Mouse (Mus musculus) heart, embryonic 10.5 days (tissue): Measurements from ENCODE around the gene Gm21885. TPM values are rescaled to one million over a fixed set of nuclear protein-coding genes. Genes with fewer than 3 reads are reported as not detected.
A peak's percentile ranks its signal among the peaks of the same experiment; 100 is the strongest.

ENCODE experiments used
- DNase-seq: peaks from one replicate; pipeline ENCODE4 v3.0.0-alpha.2; 2017; ENCODE audit warnings: low spot score
- H3K27ac ChIP-seq: fragments of 300-500 bp; sonication (generic); 2 replicates; pipeline ENCODE4 v1.5.1; 2016; ENCODE audit warnings: mild to moderate bottlenecking
- H3K27me3 ChIP-seq: fragments of 300-500 bp; sonication (generic); 2 replicates; pipeline ENCODE4 v1.6.1; 2016; ENCODE audit warnings: mild to moderate bottlenecking; ENCODE audit not compliant: poor library complexity, insufficient read depth, severe bottlenecking
- H3K36me3 ChIP-seq: fragments of 300-500 bp; sonication (generic); 2 replicates; pipeline ENCODE4 v1.6.1; 2016; ENCODE audit warnings: mild to moderate bottlenecking, moderate library complexity
- H3K4me1 ChIP-seq: fragments of 300-500 bp; sonication (generic); 2 replicates; pipeline ENCODE4 v1.6.1; 2016; ENCODE audit warnings: mild to moderate bottlenecking
- H3K4me3 ChIP-seq: fragments of 300-500 bp; sonication (generic); 2 replicates; pipeline ENCODE4 v1.5.1; 2016; ENCODE audit warnings: mild to moderate bottlenecking, moderate library complexity
- H3K9me3 ChIP-seq: fragments of 300-500 bp; sonication (generic); 2 replicates; pipeline ENCODE4 v1.6.1; 2016; ENCODE audit warnings: mild to moderate bottlenecking, moderate library complexity
- WGBS: fragments of 180-500 bp; shearing (Covaris S2); methylation state at CpG from one replicate; pipeline ENCODE4 v1.1.7; 2016; 5-methylcytosine and 5-hydroxymethylcytosine counted together
- polyA plus RNA-seq: library from polyadenylated mRNA; unstranded; fragments of >200 nt; fragmentation: Nextera tagmentation; extraction: Ambion mirVana; gene quantifications from 2 replicates; pipeline ENCODE4 v1.2.1, GENCODE M21; 2016

Gm21885 gene
- polyA plus RNA-seq, 1 experiment from 2014 or later, result 0.18 TPM

- 0 out of 2 replicates have a peak, but pooled peaks cover 2% of the 10 kb centered on the region for H3K36me3 ChIP-seq
- peak overlapping the region; percentile 89 for H3K4me3 ChIP-seq
- no peaks in the 10 kb centered on the region for H3K9me3 ChIP-seq
- peaks cover 37% of the 10 kb centered on the region for H3K4me1 ChIP-seq
- peak overlapping the region; percentile 99 for H3K27ac ChIP-seq
- H3K27me3 ChIP-seq, result no peaks in the 10 kb centered on the region
- WGBS, result 5% methylated on average over 10 of the region's 10 CpGs
- no peak for DNase-seq
These were observed 47.0 kb downstream of the Gm21885 start for GRCm38 (mm10) chr11:94328644-94329025.

GRCm38 (mm10) chr11:94329270-94329891 is 47.7 kb downstream of the Gm21885 start:
- H3K27ac ChIP-seq, result no peak overlapping the region
- H3K9me3 ChIP-seq, result no peaks in the 10 kb centered on the region
- DNase-seq, result no peak
- H3K27me3 ChIP-seq, result no peaks in the 10 kb centered on the region
- H3K4me3 ChIP-seq, result 0 out of 2 replicates have a peak overlapping the region, but pooled peaks have one; percentile 89
- peaks cover 37% of the 10 kb centered on the region for H3K4me1 ChIP-seq
- peaks cover 4% of the 10 kb centered on the region for H3K36me3 ChIP-seq
- WGBS, result 54% methylated on average over 4 of the region's 4 CpGs

- Histone ChIP-seq H3K27me3 (no peaks in the 10 kb centered on the region), H3K27ac (no peak overlapping the region), H3K4me3 (no peak overlapping the region), H3K4me1 (peaks cover 34% of the 10 kb centered on the region), H3K9me3 (no peaks in the 10 kb centered on the region), H3K36me3 (peaks cover 12% of the 10 kb centered on the region)
- 91% methylated on average over 3 of the region's 3 CpGs for WGBS
- no peak for DNase-seq
These were observed 48.5 kb downstream of the Gm21885 start for GRCm38 (mm10) chr11:94330211-94330610.

- peaks cover 27% of the 10 kb centered on the region for H3K36me3 ChIP-seq
- no peak overlapping the region for H3K4me3 ChIP-seq
- H3K9me3 ChIP-seq, result no peaks in the 10 kb centered on the region
- no peak overlapping the region for H3K27ac ChIP-seq
- no peaks in the 10 kb centered on the region for H3K27me3 ChIP-seq
- H3K4me1 ChIP-seq, result peaks cover 27% of the 10 kb centered on the region; the same call in 1 of the 2 replicates
- WGBS, result 90% methylated on average over 6 of the region's 6 CpGs
- no peak for DNase-seq
These were observed 51.1 kb downstream of the Gm21885 start for GRCm38 (mm10) chr11:94332726-94333125.

GRCm38 (mm10) chr11:94334386-94334968 is 52.8 kb downstream of the Gm21885 start:
- Histone ChIP-seq H3K27ac (0 out of 2 replicates have a peak overlapping the region, but pooled peaks have one; percentile 3), H3K4me3 (no peak overlapping the region), H3K36me3 (peaks cover 45% of the 10 kb centered on the region), H3K27me3 (no peaks in the 10 kb centered on the region), H3K9me3 (no peaks in the 10 kb centered on the region), H3K4me1 (peaks cover 18% of the 10 kb centered on the region; the same call in 1 of the 2 replicates)
- WGBS, result 88% methylated on average over 8 of the region's 8 CpGs
- DNase-seq, result peak; percentile 91

Other genes with a start within 250 kb of the Gm21885 start
- 18.5 and 21.7 TPM in 2 replicates for gene Tob1, start 70.4 kb upstream of the Gm21885 start, polyA plus RNA-seq
- gene Wfikkn2, start 35.9 kb upstream of the Gm21885 start, polyA plus RNA-seq, result 0.59 and 1.7 TPM in 2 replicates
- gene Luc7l3, start 40.1 kb downstream of the Gm21885 start, polyA plus RNA-seq, result 66.3 and 93.4 TPM in 2 replicates
- 16.3 and 20.3 TPM in 2 replicates for gene Ankrd40, start 46.1 kb downstream of the Gm21885 start, polyA plus RNA-seq
- gene Abcc3, start 111.1 kb downstream of the Gm21885 start, polyA plus RNA-seq, result 0.48 and 0.88 TPM in 2 replicates
- gene Cacna1g, start 192.3 kb downstream of the Gm21885 start, polyA plus RNA-seq, result 1.5 and 2.4 TPM in 2 replicates
- gene Spata20, start 204.3 kb downstream of the Gm21885 start, polyA plus RNA-seq, result not detected in 2 replicates
- 7.7 and 14.2 TPM in 2 replicates for gene Epn3, start 218.1 kb downstream of the Gm21885 start, polyA plus RNA-seq
- gene Mycbpap, start 239.9 kb downstream of the Gm21885 start, polyA plus RNA-seq, result 9.3 and 12.5 TPM in 2 replicates